Mouse (Mus musculus) ES-E14 (cell line): ENCODE data around the gene Gfpt1.
A peak's percentile ranks its signal among the peaks of the same experiment; 100 is the strongest.

ENCODE experiments used
- HCFC1 ChIP-seq: IDR thresholded peaks from 2 replicates; pipeline ENCODE4 v1.6.1; 2012; ENCODE audit warnings: low read length, inconsistent platforms, borderline replicate concordance; ENCODE audit not compliant: insufficient read depth
- MAFK ChIP-seq: IDR thresholded peaks from 2 replicates; pipeline ENCODE4 v1.6.1; 2014; ENCODE audit warnings: mild to moderate bottlenecking, low read depth, low read length, inconsistent platforms; ENCODE audit not compliant: insufficient read depth
- ZNF384 ChIP-seq: IDR thresholded peaks from 2 replicates; pipeline ENCODE4 v1.6.1; 2012; ENCODE audit warnings: low read depth, low read length, inconsistent platforms

DNA sequence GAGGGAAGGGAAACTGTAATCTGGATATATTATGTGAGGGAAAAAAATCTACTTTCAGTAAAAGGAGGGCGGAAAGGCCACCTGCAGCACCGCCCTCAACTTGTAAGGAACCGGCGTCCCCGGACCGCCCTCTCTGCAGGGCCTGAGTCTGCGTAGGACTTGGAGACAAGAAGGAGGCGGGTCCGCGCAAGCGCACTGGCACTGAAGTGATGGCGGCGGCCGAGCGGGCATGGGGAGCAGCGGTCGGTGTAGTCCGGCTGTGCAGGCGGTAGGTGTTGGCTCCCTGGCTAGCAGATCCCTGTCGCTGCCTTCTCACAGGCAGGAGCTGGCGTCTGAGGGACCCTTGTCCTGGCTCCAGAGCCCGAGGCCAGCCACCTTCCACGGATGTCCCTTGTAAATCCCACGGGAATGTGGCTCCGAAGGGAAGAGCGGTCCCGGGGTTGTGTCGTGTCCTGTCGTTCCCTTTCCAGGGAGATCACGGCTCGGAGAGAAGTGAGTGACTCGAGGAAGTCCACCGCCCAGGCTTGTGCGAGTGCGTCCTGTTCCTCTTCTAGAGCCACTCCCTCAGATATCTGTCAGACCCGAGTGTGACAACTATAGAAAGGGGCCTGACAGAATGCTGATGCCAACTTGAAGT is 32.8 kb upstream of the Gfpt1 start:
- peak; percentile 53; the same call in 1 of the 2 replicates for TF ChIP-seq HCFC1
- TF ChIP-seq ZNF384 = no peak
- TF ChIP-seq MAFK = no peak
